Mouse (Mus musculus) frontal cortex, postnatal 14 days (tissue): Measurements from ENCODE around the gene Dscaml1.

Experiments
- DNase-seq, 2 experiments: peaks; one replicate each; pipeline ENCODE4 v3.0.0; 2022; ENCODE audit warnings: low spot score in 2 of 2

The Dscaml1 gene

GRCm38 (mm10) chr9:45411803-45412202, 14.6 kb upstream of the Dscaml1 start:
- DNase-seq = peak in 1 of 2 experiments; percentile 30

- DNase-seq = peak; percentile 76 to 93
These were observed 14.1 kb upstream of the Dscaml1 start for GRCm38 (mm10) chr9:45412287-45412686.

GRCm38 (mm10) chr9:45412700-45413477, 13.5 kb upstream of the Dscaml1 start:
- no peak for DNase-seq

- DNase-seq = peak in 1 of 2 experiments; percentile 37
These were observed 12.8 kb upstream of the Dscaml1 start for GRCm38 (mm10) chr9:45413478-45414140.

- DNase-seq = peak; percentile 44 to 76
These were observed 10.5 kb upstream of the Dscaml1 start for GRCm38 (mm10) chr9:45415912-45416311.

GRCm38 (mm10) chr9:45417245-45417644, 9.2 kb upstream of the Dscaml1 start:
- peak in 1 of 2 experiments; percentile 34 for DNase-seq

GRCm38 (mm10) chr9:45418252-45418651, 8.2 kb upstream of the Dscaml1 start:
- DNase-seq = no peak

GRCm38 (mm10) chr9:45421209-45421608, 5.2 kb upstream of the Dscaml1 start:
- DNase-seq = no peak

- DNase-seq = no peak
These were observed 3.6 kb upstream of the Dscaml1 start for GRCm38 (mm10) chr9:45422761-45423298.

- DNase-seq = no peak
These were observed 3.0 kb downstream of the Dscaml1 start for GRCm38 (mm10) chr9:45429392-45429791.

- peak in 1 of 2 experiments; percentile 42 for DNase-seq
These were observed 3.7 kb downstream of the Dscaml1 start for GRCm38 (mm10) chr9:45429951-45430697.

- DNase-seq = no peak
These were observed 4.2 kb downstream of the Dscaml1 start for GRCm38 (mm10) chr9:45430698-45430959.

- DNase-seq = no peak
These were observed 4.7 kb downstream of the Dscaml1 start for GRCm38 (mm10) chr9:45431150-45431549.

- DNase-seq = peak in 1 of 2 experiments; percentile 45
These were observed 6.2 kb downstream of the Dscaml1 start for GRCm38 (mm10) chr9:45432639-45433038.

GRCm38 (mm10) chr9:45433119-45433518, 6.7 kb downstream of the Dscaml1 start:
- no peak for DNase-seq

- no peak for DNase-seq
These were observed 7.7 kb downstream of the Dscaml1 start for GRCm38 (mm10) chr9:45434171-45434570.

GRCm38 (mm10) chr9:45439025-45439424, 12.6 kb downstream of the Dscaml1 start:
- no peak for DNase-seq

GRCm38 (mm10) chr9:45440083-45440784, 13.8 kb downstream of the Dscaml1 start:
- DNase-seq = no peak

GRCm38 (mm10) chr9:45444251-45444798, 17.9 kb downstream of the Dscaml1 start:
- no peak for DNase-seq

GRCm38 (mm10) chr9:45449658-45450057, 23.2 kb downstream of the Dscaml1 start:
- DNase-seq = no peak

- DNase-seq = no peak
These were observed 24.9 kb downstream of the Dscaml1 start for GRCm38 (mm10) chr9:45451346-45451745.
